Mouse (Mus musculus): ENCODE measurements around the gene Arhgef10l. TPM values are rescaled to one million over a fixed set of nuclear protein-coding genes. Genes with fewer than 3 reads are reported as not detected.

The Arhgef10l gene
- polyA plus RNA-seq, 1 experiment: 5.9 TPM

- Histone ChIP-seq H3K27me3 (ENCODE audit: control insufficient read depth, insufficient read depth, low read length) (no peaks in the 10 kb centered on the region), H3K27ac (ENCODE audit: control insufficient read depth, insufficient read depth, low read depth, low read length) (no peak overlapping the region), H3K4me1 (ENCODE audit: control insufficient read depth, insufficient read depth, low read length) (peaks cover 7% of the 10 kb centered on the region), H3K36me3 (ENCODE audit: control insufficient read depth, insufficient read depth, low read length) (no peaks in the 10 kb centered on the region), H3K4me3 (ENCODE audit: control insufficient read depth, low read depth, low read length) (no peak overlapping the region)
- no peak for TF ChIP-seq CTCF (IDR thresholded peaks at IDR 0.05; ENCODE audit: control insufficient read depth, insufficient read depth, insufficient replicate concordance, low read depth, low read length)
- TF ChIP-seq POLR2A (IDR thresholded peaks at IDR 0.05; ENCODE audit: control insufficient read depth, low read depth, low read length): no peak
Observed at GRCm38 (mm10) chr4:140693513-140693912, 27.7 kb upstream of the Arhgef10l start.

DNA sequence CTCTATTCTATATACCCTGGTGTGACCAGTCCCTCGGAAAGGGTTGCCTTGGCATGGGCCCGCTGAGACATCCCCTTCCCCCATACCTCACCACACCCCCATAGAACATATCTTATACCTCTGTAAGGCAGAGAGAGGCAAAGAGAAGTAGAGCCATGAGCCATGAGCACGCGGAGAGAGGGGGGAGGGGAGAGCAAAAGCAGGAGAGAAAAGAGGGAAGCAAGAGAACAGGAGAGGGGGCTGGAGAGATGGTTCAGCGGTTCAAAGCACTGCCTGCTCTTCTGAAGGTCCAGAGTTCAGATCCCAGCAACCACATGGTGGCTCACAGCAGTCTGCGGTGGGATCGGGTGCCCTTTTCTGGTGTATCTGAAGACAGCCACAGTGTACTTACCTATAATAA, 25.7 kb upstream of the Arhgef10l start:
- H3K4me3 ChIP-seq (ENCODE audit: control insufficient read depth, low read depth, low read length): peak overlapping the region; percentile 46
- H3K27me3 ChIP-seq (ENCODE audit: control insufficient read depth, insufficient read depth, low read length): no peaks in the 10 kb centered on the region
- H3K27ac ChIP-seq (ENCODE audit: control insufficient read depth, insufficient read depth, low read depth, low read length): no peak overlapping the region
- no peaks in the 10 kb centered on the region for H3K36me3 ChIP-seq (ENCODE audit: control insufficient read depth, insufficient read depth, low read length)
- peaks cover 7% of the 10 kb centered on the region for H3K4me1 ChIP-seq (ENCODE audit: control insufficient read depth, insufficient read depth, low read length)
- TF ChIP-seq POLR2A (IDR thresholded peaks at IDR 0.05; ENCODE audit: control insufficient read depth, low read depth, low read length): no peak
- TF ChIP-seq CTCF (IDR thresholded peaks at IDR 0.05; ENCODE audit: control insufficient read depth, insufficient read depth, insufficient replicate concordance, low read depth, low read length): no peak

DNA sequence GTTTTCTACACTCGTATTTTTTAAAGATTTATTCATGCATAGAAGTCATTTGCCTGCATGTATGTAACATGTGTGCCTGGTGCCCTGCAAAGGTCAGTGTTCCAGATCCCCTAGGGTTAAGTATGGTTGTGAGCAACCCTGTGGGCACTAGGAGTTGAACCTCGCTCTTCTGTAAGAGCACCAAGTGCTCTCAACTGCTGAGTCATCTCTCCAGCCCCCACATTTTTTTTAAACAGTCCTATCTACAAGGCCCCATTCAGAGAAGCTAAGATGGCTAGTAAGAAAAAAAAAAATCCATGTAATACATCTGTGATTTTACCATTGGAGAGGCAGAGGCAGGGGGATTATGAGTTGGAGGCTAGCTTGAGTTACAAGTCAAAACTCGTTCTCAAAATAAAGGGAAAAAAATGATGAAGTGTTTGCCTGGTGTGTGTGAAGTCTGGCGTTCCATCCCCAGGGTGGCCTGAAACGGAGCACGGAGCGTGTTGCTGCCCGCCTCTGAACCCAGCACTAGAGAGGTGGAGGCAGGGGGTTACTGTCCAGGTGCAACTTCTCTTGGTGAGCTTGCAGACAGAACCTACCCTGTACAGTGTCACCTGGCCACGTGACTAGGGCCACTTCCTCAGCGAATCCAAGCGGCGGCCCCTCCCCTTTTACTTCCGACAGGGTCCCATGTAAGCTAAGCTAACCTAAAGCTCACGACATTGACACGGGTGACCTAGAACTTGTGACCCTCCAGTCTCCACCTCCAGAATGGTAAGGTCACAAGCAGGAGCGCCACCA, 24.3 kb upstream of the Arhgef10l start:
- Histone ChIP-seq H3K36me3 (ENCODE audit: control insufficient read depth, insufficient read depth, low read length) (no peaks in the 10 kb centered on the region), H3K4me3 (ENCODE audit: control insufficient read depth, low read depth, low read length) (peak overlapping the region; percentile 40; the same call in 1 of the 2 replicates), H3K4me1 (ENCODE audit: control insufficient read depth, insufficient read depth, low read length) (peaks cover 7% of the 10 kb centered on the region), H3K27me3 (ENCODE audit: control insufficient read depth, insufficient read depth, low read length) (no peaks in the 10 kb centered on the region), H3K27ac (ENCODE audit: control insufficient read depth, insufficient read depth, low read depth, low read length) (no peak overlapping the region)
- TF ChIP-seq POLR2A (IDR thresholded peaks at IDR 0.05; ENCODE audit: control insufficient read depth, low read depth, low read length) (no peak), CTCF (IDR thresholded peaks at IDR 0.05; ENCODE audit: control insufficient read depth, insufficient read depth, insufficient replicate concordance, low read depth, low read length) (no peak)

DNA sequence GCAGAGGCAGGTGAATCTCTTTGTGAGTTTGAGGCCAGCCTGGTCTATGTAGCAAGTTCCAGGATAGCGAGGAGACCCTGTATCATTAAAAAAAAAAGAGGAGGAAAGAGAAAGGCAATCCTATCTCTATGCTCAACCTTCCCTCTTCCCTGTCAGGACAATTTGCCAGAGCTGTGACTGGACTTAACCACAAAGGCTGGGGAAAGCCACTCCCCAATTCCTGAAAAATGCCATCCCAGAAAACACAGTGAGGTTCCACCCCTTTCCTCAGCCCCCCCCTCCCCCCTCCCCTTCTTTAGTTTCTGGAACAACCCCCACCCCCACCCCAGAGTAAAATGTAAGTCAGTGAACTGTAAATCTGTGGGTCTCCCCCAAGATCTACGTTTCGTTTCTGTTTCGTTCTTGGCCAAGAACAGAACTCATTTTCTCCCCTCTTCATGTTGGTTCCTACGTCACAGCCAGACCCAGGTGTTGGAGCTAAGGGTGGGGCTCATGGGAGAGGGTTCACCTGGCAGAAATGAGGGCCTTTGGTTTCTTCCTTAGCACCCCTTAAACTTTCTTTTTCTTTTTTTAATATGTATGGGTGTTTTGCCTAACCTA, 23.1 kb upstream of the Arhgef10l start:
- Histone ChIP-seq H3K4me3 (ENCODE audit: control insufficient read depth, low read depth, low read length) (no peak overlapping the region), H3K4me1 (ENCODE audit: control insufficient read depth, insufficient read depth, low read length) (peaks cover 7% of the 10 kb centered on the region), H3K27ac (ENCODE audit: control insufficient read depth, insufficient read depth, low read depth, low read length) (no peak overlapping the region), H3K27me3 (ENCODE audit: control insufficient read depth, insufficient read depth, low read length) (no peaks in the 10 kb centered on the region), H3K36me3 (ENCODE audit: control insufficient read depth, insufficient read depth, low read length) (no peaks in the 10 kb centered on the region)
- TF ChIP-seq POLR2A (IDR thresholded peaks at IDR 0.05; ENCODE audit: control insufficient read depth, low read depth, low read length) (no peak), CTCF (IDR thresholded peaks at IDR 0.05; ENCODE audit: control insufficient read depth, insufficient read depth, insufficient replicate concordance, low read depth, low read length) (no peak)

- Histone ChIP-seq H3K27ac (ENCODE audit: control insufficient read depth, insufficient read depth, low read depth, low read length) (no peak overlapping the region), H3K27me3 (ENCODE audit: control insufficient read depth, insufficient read depth, low read length) (no peaks in the 10 kb centered on the region), H3K4me3 (ENCODE audit: control insufficient read depth, low read depth, low read length) (no peak overlapping the region), H3K4me1 (ENCODE audit: control insufficient read depth, insufficient read depth, low read length) (peaks cover 10% of the 10 kb centered on the region), H3K36me3 (ENCODE audit: control insufficient read depth, insufficient read depth, low read length) (no peaks in the 10 kb centered on the region)
- TF ChIP-seq POLR2A (IDR thresholded peaks at IDR 0.05; ENCODE audit: control insufficient read depth, low read depth, low read length) (no peak), CTCF (IDR thresholded peaks at IDR 0.05; ENCODE audit: control insufficient read depth, insufficient read depth, insufficient replicate concordance, low read depth, low read length) (no peak)
Observed at GRCm38 (mm10) chr4:140688044-140688825, 22.4 kb upstream of the Arhgef10l start.

DNA sequence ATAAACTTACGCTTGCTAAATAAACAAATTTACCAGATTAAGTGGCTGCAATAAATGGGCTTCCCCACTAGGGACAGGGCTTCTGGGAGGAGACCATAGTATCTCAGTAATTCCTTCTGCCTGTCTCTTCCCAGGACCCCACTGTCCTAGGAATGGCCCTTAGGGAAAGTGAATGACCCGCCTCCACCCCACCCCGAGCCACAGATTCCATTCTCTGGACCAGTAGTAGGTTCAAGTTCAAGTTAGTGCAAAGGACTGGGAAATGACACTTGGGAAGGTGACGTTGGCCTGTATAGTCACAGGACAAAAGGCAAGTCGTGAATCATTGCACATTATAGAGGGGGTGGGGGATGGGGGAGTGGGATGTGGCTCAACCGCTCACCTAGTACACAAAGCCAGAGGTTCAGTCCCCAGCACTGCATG, 19.1 kb upstream of the Arhgef10l start:
- peaks cover 3% of the 10 kb centered on the region; the same call in 1 of the 2 replicates for H3K4me1 ChIP-seq (ENCODE audit: control insufficient read depth, insufficient read depth, low read length)
- no peaks in the 10 kb centered on the region for H3K36me3 ChIP-seq (ENCODE audit: control insufficient read depth, insufficient read depth, low read length)
- H3K4me3 ChIP-seq (ENCODE audit: control insufficient read depth, low read depth, low read length): no peak overlapping the region
- H3K27me3 ChIP-seq (ENCODE audit: control insufficient read depth, insufficient read depth, low read length): no peaks in the 10 kb centered on the region
- H3K27ac ChIP-seq (ENCODE audit: control insufficient read depth, insufficient read depth, low read depth, low read length): no peak overlapping the region
- TF ChIP-seq POLR2A (IDR thresholded peaks at IDR 0.05; ENCODE audit: control insufficient read depth, low read depth, low read length) (no peak), CTCF (IDR thresholded peaks at IDR 0.05; ENCODE audit: control insufficient read depth, insufficient read depth, insufficient replicate concordance, low read depth, low read length) (no peak)
